Mouse (Mus musculus) kidney, embryonic 16.5 days (tissue): ENCODE measurements around the gene Abcd3. TPM values are rescaled to one million over a fixed set of nuclear protein-coding genes. Genes with fewer than 3 reads are reported as not detected.

ENCODE experiments used
- ATAC-seq: fragments of 200-750 bp; cut with Nextera tagmentation; 2 replicates; pipeline ENCODE4 v1.8.0; 2017; ENCODE audit warnings: moderate TSS enrichment; ENCODE audit not compliant: low FRiP score, low TSS enrichment
- H3K27ac ChIP-seq: fragments of 300-500 bp; sonication (generic); 2 replicates; pipeline ENCODE4 v1.5.1; 2014; ENCODE audit warnings: low read length
- H3K27me3 ChIP-seq: fragments of 300-500 bp; sonication (generic); 2 replicates; pipeline ENCODE4 v1.6.1; 2014; ENCODE audit warnings: low read length, control low read depth, mixed read lengths; ENCODE audit not compliant: insufficient read depth
- H3K36me3 ChIP-seq: fragments of 300-500 bp; sonication (generic); 2 replicates; pipeline ENCODE4 v1.6.1; 2014; ENCODE audit warnings: low read length, control low read depth, mixed read lengths; ENCODE audit not compliant: insufficient read depth
- H3K4me1 ChIP-seq: fragments of 300-500 bp; sonication (generic); 2 replicates; pipeline ENCODE4 v1.6.1; 2014; ENCODE audit warnings: low read length, control low read depth, mixed read lengths; ENCODE audit not compliant: insufficient read depth
- H3K4me2 ChIP-seq: fragments of 300-500 bp; sonication (generic); replicated peaks from 2 replicates; pipeline ENCODE4 v1.6.1; 2014; ENCODE audit warnings: low read depth, low read length
- H3K4me3 ChIP-seq: fragments of 300-500 bp; sonication (generic); 2 replicates; pipeline ENCODE4 v1.5.1; 2014; ENCODE audit warnings: mild to moderate bottlenecking, low read length
- H3K9ac ChIP-seq: fragments of 300-500 bp; sonication (generic); replicated peaks from 2 replicates; pipeline ENCODE4 v1.6.1; 2014; ENCODE audit warnings: low read length
- H3K9me3 ChIP-seq: fragments of 300-500 bp; sonication (generic); 2 replicates; pipeline ENCODE4 v1.6.1; 2016; ENCODE audit warnings: low read length, control low read depth
- WGBS: fragments of 180-500 bp; shearing (Covaris S2); extraction: QIAGEN DNeasy Blood & Tissue Kit; methylation state at CpG from one replicate; pipeline ENCODE4 v1.1.7; 2014; 5-methylcytosine and 5-hydroxymethylcytosine counted together
- polyA plus RNA-seq: library from polyadenylated mRNA; unstranded; fragments of >200 nt; fragmentation: Nextera tagmentation; extraction: Ambion mirVana; gene quantifications from 2 replicates; pipeline ENCODE4 v1.2.1, GENCODE M21; 2015

Abcd3 gene
- polyA plus RNA-seq, 1 experiment from 2014 or later: 82.6 TPM

GRCm38 (mm10) chr3:121821559-121822143 is 6.5 kb upstream of the Abcd3 start:
- H3K4me1 ChIP-seq: no peaks in the 10 kb centered on the region
- no peak overlapping the region for H3K27ac ChIP-seq
- 68% methylated on average over 8 of the region's 8 CpGs for WGBS
- no peak overlapping the region for H3K9ac ChIP-seq
- no peaks in the 10 kb centered on the region for H3K27me3 ChIP-seq
- H3K4me3 ChIP-seq: no peak overlapping the region
- no peaks in the 10 kb centered on the region for H3K36me3 ChIP-seq
- no peak for ATAC-seq
- H3K9me3 ChIP-seq: no peaks in the 10 kb centered on the region
- H3K4me2 ChIP-seq: no peak overlapping the region

GRCm38 (mm10) chr3:121819693-121820200 is 4.6 kb upstream of the Abcd3 start:
- no peak overlapping the region for H3K4me3 ChIP-seq
- H3K9me3 ChIP-seq: no peaks in the 10 kb centered on the region
- H3K4me2 ChIP-seq: no peak overlapping the region
- H3K27me3 ChIP-seq: no peaks in the 10 kb centered on the region
- 86% methylated on average over 3 of the region's 3 CpGs for WGBS
- no peak overlapping the region for H3K27ac ChIP-seq
- H3K9ac ChIP-seq: no peak overlapping the region
- peaks cover 6% of the 10 kb centered on the region; the same call in 1 of the 2 replicates for H3K4me1 ChIP-seq
- no peaks in the 10 kb centered on the region for H3K36me3 ChIP-seq
- no peak for ATAC-seq

GRCm38 (mm10) chr3:121818736-121819396 is 3.8 kb upstream of the Abcd3 start:
- H3K9me3 ChIP-seq: no peaks in the 10 kb centered on the region
- no peaks in the 10 kb centered on the region for H3K36me3 ChIP-seq
- WGBS: 69% methylated on average over 10 of the region's 10 CpGs
- no peak overlapping the region for H3K27ac ChIP-seq
- H3K9ac ChIP-seq: no peak overlapping the region
- no peaks in the 10 kb centered on the region for H3K27me3 ChIP-seq
- ATAC-seq: no peak
- H3K4me1 ChIP-seq: peaks cover 10% of the 10 kb centered on the region
- no peak overlapping the region for H3K4me3 ChIP-seq
- no peak overlapping the region for H3K4me2 ChIP-seq

- Histone ChIP-seq H3K36me3 (no peaks in the 10 kb centered on the region), H3K27me3 (no peaks in the 10 kb centered on the region), H3K9ac (peak overlapping the region; percentile 96), H3K4me1 (peaks cover 17% of the 10 kb centered on the region), H3K27ac (peak overlapping the region; percentile 99), H3K4me2 (peak overlapping the region; percentile 74), H3K4me3 (peak overlapping the region; percentile 94), H3K9me3 (no peaks in the 10 kb centered on the region)
- no peak for ATAC-seq
- WGBS: 21% methylated on average over 16 of the region's 16 CpGs
Observed at GRCm38 (mm10) chr3:121815549-121816235, 590 bp upstream of the Abcd3 start.

GRCm38 (mm10) chr3:121814413-121814864 is 663 bp downstream of the Abcd3 start:
- Histone ChIP-seq H3K4me3 (peak overlapping the region; percentile 94), H3K9me3 (no peaks in the 10 kb centered on the region), H3K36me3 (no peaks in the 10 kb centered on the region), H3K27me3 (no peaks in the 10 kb centered on the region), H3K4me1 (peaks cover 17% of the 10 kb centered on the region), H3K9ac (peak overlapping the region; percentile 96), H3K27ac (peak overlapping the region; percentile 99), H3K4me2 (peak overlapping the region; percentile 74)
- no peak; the same call in 1 of the 2 replicates for ATAC-seq
- 0% methylated on average over 26 of the region's 28 CpGs for WGBS

- no peaks in the 10 kb centered on the region for H3K27me3 ChIP-seq
- no peaks in the 10 kb centered on the region for H3K9me3 ChIP-seq
- H3K4me3 ChIP-seq: peak overlapping the region; percentile 94
- peaks cover 17% of the 10 kb centered on the region for H3K4me1 ChIP-seq
- no peaks in the 10 kb centered on the region for H3K36me3 ChIP-seq
- no peak for ATAC-seq
- no peak overlapping the region; the same call in 1 of the 2 replicates for H3K27ac ChIP-seq
- peak overlapping the region; percentile 74 for H3K4me2 ChIP-seq
- H3K9ac ChIP-seq: peak overlapping the region; percentile 96; the same call in 1 of the 2 replicates
- WGBS: 65% methylated on average over 5 of the region's 5 CpGs
Observed at GRCm38 (mm10) chr3:121813834-121814233, 1.3 kb downstream of the Abcd3 start.

- H3K27ac ChIP-seq: no peak overlapping the region
- H3K9ac ChIP-seq: no peak overlapping the region
- no peak overlapping the region for H3K4me2 ChIP-seq
- H3K36me3 ChIP-seq: no peaks in the 10 kb centered on the region
- no peaks in the 10 kb centered on the region for H3K27me3 ChIP-seq
- 83% methylated on average over 3 of the region's 3 CpGs for WGBS
- H3K9me3 ChIP-seq: no peaks in the 10 kb centered on the region
- H3K4me1 ChIP-seq: 0 out of 2 replicates have a peak, but pooled peaks cover 1% of the 10 kb centered on the region
- no peak overlapping the region for H3K4me3 ChIP-seq
- ATAC-seq: no peak
Observed at GRCm38 (mm10) chr3:121808246-121808645, 6.9 kb downstream of the Abcd3 start.

GRCm38 (mm10) chr3:121794214-121794613 is 20.9 kb downstream of the Abcd3 start:
- no peak overlapping the region for H3K4me3 ChIP-seq
- H3K4me2 ChIP-seq: no peak overlapping the region
- no peaks in the 10 kb centered on the region for H3K9me3 ChIP-seq
- H3K36me3 ChIP-seq: peaks cover 16% of the 10 kb centered on the region
- no peaks in the 10 kb centered on the region for H3K27me3 ChIP-seq
- no peak overlapping the region for H3K9ac ChIP-seq
- no peak for ATAC-seq
- WGBS: 74% methylated on average over 2 of the region's 2 CpGs
- H3K4me1 ChIP-seq: no peaks in the 10 kb centered on the region
- H3K27ac ChIP-seq: no peak overlapping the region

GRCm38 (mm10) chr3:121792246-121792645 is 22.9 kb downstream of the Abcd3 start:
- H3K27me3 ChIP-seq: no peaks in the 10 kb centered on the region
- H3K9me3 ChIP-seq: no peaks in the 10 kb centered on the region
- ATAC-seq: no peak
- H3K9ac ChIP-seq: no peak overlapping the region
- no peak overlapping the region for H3K27ac ChIP-seq
- no peaks in the 10 kb centered on the region for H3K4me1 ChIP-seq
- H3K36me3 ChIP-seq: peaks cover 9% of the 10 kb centered on the region
- no peak overlapping the region for H3K4me2 ChIP-seq
- 78% methylated on average over 4 of the region's 4 CpGs for WGBS
- H3K4me3 ChIP-seq: no peak overlapping the region
